Mouse (Mus musculus) heart, adult 2 months (tissue): ENCODE measurements around the gene Pdzd7. TPM values are rescaled to one million over a fixed set of nuclear protein-coding genes. Genes with fewer than 3 reads are reported as not detected.

Experiments used
- DNase-seq, 2 experiments: peaks; one replicate each; pipeline ENCODE4 v3.0.0; 2021
- H3K27ac ChIP-seq: fragments of 200-600 bp; 2 replicates; pipeline ENCODE4 v1.8.1; 2022
- H3K27me3 ChIP-seq: fragments of 200-500 bp; 2 replicates; pipeline ENCODE4 v1.6.1; 2012; ENCODE audit warnings: mild to moderate bottlenecking, low read length, inconsistent platforms, mixed read lengths; ENCODE audit not compliant: control insufficient read depth, insufficient read depth
- H3K36me3 ChIP-seq: fragments of 200-500 bp; 2 replicates; pipeline ENCODE4 v1.6.1; 2012; ENCODE audit warnings: low read length, inconsistent platforms; ENCODE audit not compliant: control insufficient read depth, insufficient read depth
- H3K4me1 ChIP-seq: fragments of 200-500 bp; 2 replicates; pipeline ENCODE4 v1.6.1; 2011; ENCODE audit warnings: low read length; ENCODE audit not compliant: control insufficient read depth, insufficient read depth
- H3K4me3 ChIP-seq: fragments of 200-600 bp; 2 replicates; pipeline ENCODE4 v1.8.1; 2022
- H3K79me2 ChIP-seq: fragments of 200-500 bp; replicated peaks from 2 replicates; pipeline ENCODE4 v1.6.1; 2012; ENCODE audit warnings: mild to moderate bottlenecking, inconsistent platforms, low read length, moderate library complexity, mixed read lengths; ENCODE audit not compliant: control insufficient read depth, insufficient read depth
- H3K9ac ChIP-seq: fragments of 200-500 bp; 2 replicates; pipeline ENCODE4 v1.6.1; 2012; ENCODE audit warnings: low read depth, mild to moderate bottlenecking, control low read depth, inconsistent platforms, low read length, mixed read lengths
- CTCF ChIP-seq: fragments of 200-600 bp; IDR thresholded peaks from 2 replicates; pipeline ENCODE4 v1.8.1; 2022; ENCODE audit warnings: antibody characterized with exemption, mild to moderate bottlenecking, moderate library complexity
- EP300 ChIP-seq: fragments of 200-500 bp; IDR thresholded peaks from 2 replicates; pipeline ENCODE4 v1.6.1; 2011; ENCODE audit warnings: low read depth, low read length, control low read depth; ENCODE audit not compliant: insufficient read depth
- POLR2A ChIP-seq: fragments of 200-500 bp; IDR thresholded peaks from 2 replicates; pipeline ENCODE4 v1.6.1; 2011; ENCODE audit warnings: mild to moderate bottlenecking, low read depth, low read length, control low read depth; ENCODE audit not compliant: insufficient read depth
- WGBS: fragments of 180-500 bp; shearing (Covaris S2); methylation state at CpG from one replicate; pipeline ENCODE4 v1.1.7; 2018; 5-methylcytosine and 5-hydroxymethylcytosine counted together
- intact Hi-C: fragments of 180-260 bp; cut with DNase I; formaldehyde crosslinking; loops from one replicate; pipeline ENCODE4 v1.15.1; 2025
- polyA plus RNA-seq: library from polyadenylated mRNA; depleted of rRNA; stranded (reverse); fragments of >200 nt; gene quantifications from 2 replicates; pipeline ENCODE4 v1.2.3, GENCODE M21; 2012
- total RNA-seq, 2 experiments: library from RNA; stranded (reverse); gene quantifications; 2 replicates each; pipeline ENCODE4 v1.2.3; 2021

Pdzd7 gene
- total and polyA plus RNA-seq, 3 experiments, result 0.08 to 0.43 TPM; not detected in 1

GRCm38 (mm10) chr19:45075323-45076035 lies 30.0 kb upstream of the Pdzd7 start:
- H3K27ac ChIP-seq, result peak overlapping the region; percentile 100
- H3K79me2 ChIP-seq, result no peaks in the 10 kb centered on the region
- peak overlapping the region; percentile 61 for H3K4me3 ChIP-seq
- peak overlapping the region; percentile 57 for H3K9ac ChIP-seq
- peak; percentile 22; the same call in 1 of the 2 replicates for TF ChIP-seq CTCF
- TF ChIP-seq POLR2A, result no peak
- no peak for TF ChIP-seq EP300
- no peaks in the 10 kb centered on the region for H3K36me3 ChIP-seq
- WGBS, result 3% methylated on average over 32 of the region's 32 CpGs
- peaks cover 9% of the 10 kb centered on the region for H3K4me1 ChIP-seq
- intact Hi-C loops, result loop anchor here (2.0 kb wide), 2 partner anchors 17 to 85 kb away; no protein-coding TSS in a partner anchor
- DNase-seq, result peak; percentile 56 to 62
- H3K27me3 ChIP-seq, result peaks cover 1% of the 10 kb centered on the region; the same call in 1 of the 2 replicates

GRCm38 (mm10) chr19:45074580-45075322 lies 29.2 kb upstream of the Pdzd7 start, which contains the start of gene Kazald1:
Gene Kazald1 (plus strand): TSS chr19:45075241.
- TF ChIP-seq EP300 (peak; percentile 50; the same call in 1 of the 2 replicates), CTCF (no peak), POLR2A (peak; percentile 96)
- intact Hi-C loops, result loop anchor here (2.0 kb wide), 2 partner anchors 16 to 86 kb away; no protein-coding TSS in a partner anchor
- peak within 1 kb of the TSS; percentile 100 for H3K27ac ChIP-seq
- H3K79me2 ChIP-seq, result no peaks in the 10 kb centered on the region
- H3K4me3 ChIP-seq, result peak within 1 kb of the TSS; percentile 61
- peaks cover 7% of the 10 kb centered on the region for H3K4me1 ChIP-seq
- peaks cover 1% of the 10 kb centered on the region; the same call in 1 of the 2 replicates for H3K27me3 ChIP-seq
- H3K36me3 ChIP-seq, result no peaks in the 10 kb centered on the region
- H3K9ac ChIP-seq, result peak within 1 kb of the TSS; percentile 96
- WGBS, result under 1% methylated on average over 45 of the region's 45 CpGs
- DNase-seq, result peak; percentile 96 to 99

DNA sequence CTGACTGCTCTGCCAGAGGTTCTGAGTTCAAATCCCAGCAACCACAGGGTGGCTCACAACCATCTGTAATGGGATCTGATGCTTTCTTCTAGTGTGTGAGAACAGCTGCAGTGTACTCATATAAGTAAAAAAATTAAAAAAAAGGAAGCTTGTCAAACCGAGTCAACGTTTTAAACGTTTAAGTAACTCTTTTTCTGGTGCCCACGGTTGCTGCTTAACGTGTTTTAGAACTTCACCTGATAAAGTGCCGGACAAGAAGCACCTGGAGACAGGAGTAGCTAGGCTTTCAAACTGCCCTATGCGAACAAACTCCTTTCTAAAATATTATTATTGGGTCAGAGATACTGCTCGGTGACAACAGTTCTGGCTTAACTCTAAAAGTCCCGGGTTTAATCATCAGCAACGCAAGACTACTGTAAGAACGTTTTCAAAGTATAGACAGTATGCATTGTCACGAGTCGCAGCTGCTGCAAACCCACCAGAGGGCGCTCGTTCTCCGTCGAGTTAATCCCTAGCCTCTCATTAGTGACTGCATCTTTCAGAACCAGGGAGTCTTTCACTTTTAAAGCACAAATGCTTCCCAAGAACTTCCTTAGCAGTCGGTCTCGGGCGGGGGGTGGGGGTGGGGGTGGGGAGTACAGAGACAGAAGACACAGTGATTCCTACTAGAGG lies 28.5 kb upstream of the Pdzd7 start:
- Histone ChIP-seq H3K27ac (peak overlapping the region; percentile 100), H3K27me3 (peaks cover 1% of the 10 kb centered on the region; the same call in 1 of the 2 replicates), H3K4me3 (peak overlapping the region; percentile 61), H3K79me2 (no peaks in the 10 kb centered on the region), H3K36me3 (no peaks in the 10 kb centered on the region), H3K4me1 (peaks cover 7% of the 10 kb centered on the region), H3K9ac (no peak overlapping the region)
- intact Hi-C loops, result loop anchor here (2.0 kb wide), 2 partner anchors 15 to 87 kb away; no protein-coding TSS in a partner anchor
- 6% methylated on average over 20 of the region's 20 CpGs for WGBS
- TF ChIP-seq EP300, result peak; percentile 48; the same call in 1 of the 2 replicates
- TF ChIP-seq POLR2A, result no peak
- TF ChIP-seq CTCF, result peak; percentile 80
- DNase-seq, result peak; percentile 75 to 88

DNA sequence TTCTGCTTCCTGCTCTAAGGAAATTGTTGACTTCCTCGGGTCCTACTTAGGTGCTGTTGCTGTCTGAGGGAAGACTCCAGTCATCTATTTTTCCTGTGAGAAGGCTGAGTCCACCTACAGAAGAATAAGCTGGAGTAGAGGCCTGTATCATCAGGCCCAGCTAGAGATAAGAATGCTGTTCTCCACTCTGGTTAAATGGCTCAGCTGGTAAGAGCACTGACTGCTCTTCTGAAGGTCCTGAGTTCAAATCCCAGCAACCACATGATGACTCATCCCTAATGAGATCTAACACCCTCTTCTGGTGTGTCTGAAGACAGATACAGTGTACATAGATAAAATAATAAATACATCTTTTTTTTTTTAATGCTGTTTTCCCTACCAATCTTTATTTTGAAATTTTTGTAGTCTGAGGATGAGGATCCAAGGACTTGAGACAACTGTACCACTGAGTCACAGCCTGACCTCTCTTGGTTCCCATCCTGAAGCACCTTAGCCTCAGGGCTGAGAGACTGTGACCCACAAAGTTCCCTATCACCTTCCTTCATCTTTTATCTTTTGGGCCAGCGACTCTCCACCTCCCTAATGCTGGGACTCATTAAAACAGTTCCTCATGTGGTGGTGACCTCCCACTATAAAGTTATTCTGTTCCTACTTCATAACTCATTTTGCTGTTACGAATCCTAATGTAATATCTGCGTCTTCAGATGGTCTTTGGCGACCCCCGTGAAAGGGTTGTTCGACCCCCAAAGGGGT lies 22.4 kb upstream of the Pdzd7 start:
- Histone ChIP-seq H3K79me2 (no peaks in the 10 kb centered on the region), H3K4me3 (no peak overlapping the region), H3K36me3 (no peaks in the 10 kb centered on the region), H3K27ac (no peak overlapping the region), H3K27me3 (peaks cover 4% of the 10 kb centered on the region; the same call in 1 of the 2 replicates), H3K4me1 (no peaks in the 10 kb centered on the region), H3K9ac (no peak overlapping the region)
- 71% methylated on average over 7 of the region's 7 CpGs for WGBS
- intact Hi-C loops, result no loop called here
- no peak for DNase-seq
- TF ChIP-seq POLR2A, result no peak
- TF ChIP-seq EP300, result no peak

- 41% methylated on average over 17 of the region's 17 CpGs for WGBS
- intact Hi-C loops, result no loop called here
- no peak overlapping the region for H3K4me3 ChIP-seq
- no peaks in the 10 kb centered on the region for H3K4me1 ChIP-seq
- DNase-seq, result no peak
- TF ChIP-seq EP300 (no peak), CTCF (no peak), POLR2A (no peak)
- peaks cover 4% of the 10 kb centered on the region; the same call in 1 of the 2 replicates for H3K27me3 ChIP-seq
- no peaks in the 10 kb centered on the region for H3K36me3 ChIP-seq
- H3K9ac ChIP-seq, result no peak overlapping the region
- no peaks in the 10 kb centered on the region for H3K79me2 ChIP-seq
- H3K27ac ChIP-seq, result no peak overlapping the region
Observed at GRCm38 (mm10) chr19:45067170-45067569, 21.7 kb upstream of the Pdzd7 start.
